Mouse (Mus musculus): ENCODE data around the gene Fam168a. TPM values are rescaled to one million over a fixed set of nuclear protein-coding genes. Genes with fewer than 3 reads are reported as not detected.

Fam168a gene
- total and polyA plus RNA-seq, 2 experiments from 2014 or later: 106 to 163 TPM

GRCm38 (mm10) chr7:100836657-100837056 is 130.2 kb downstream of the Fam168a start:
- DNase-seq (ENCODE audit: low spot score) (no peak), ATAC-seq (ENCODE audit: low FRiP score) (no peak)
- Histone ChIP-seq H3K4me2 (ENCODE audit: low read depth, low read length, poor library complexity, severe bottlenecking) (no peak overlapping the region), H3K27ac (ENCODE audit: low read depth, low read length) (no peak overlapping the region), H3K4me1 (ENCODE audit: insufficient read depth, low read length) (no peaks in the 10 kb centered on the region), H3K27me3 (ENCODE audit: insufficient read depth, low read length) (no peaks in the 10 kb centered on the region), H3K9ac (replicated peaks; ENCODE audit: low read length, poor library complexity, severe bottlenecking) (no peak overlapping the region), H3K36me3 (ENCODE audit: insufficient read depth, low read length) (peaks cover 47% of the 10 kb centered on the region), H3K9me3 (ENCODE audit: low read length) (no peaks in the 10 kb centered on the region), H3K4me3 (ENCODE audit: low read depth, low read length) (no peak overlapping the region)
- 93% methylated on average over 10 of the region's 10 CpGs for WGBS
- no peak for TF ChIP-seq CTCF (IDR thresholded peaks at IDR 0.05)

GRCm38 (mm10) chr7:100837701-100838100 is 131.3 kb downstream of the Fam168a start:
- no peak overlapping the region for H3K4me3 ChIP-seq (ENCODE audit: low read depth, low read length)
- WGBS: 62% methylated on average over 1 of the region's 1 CpGs
- no peak for DNase-seq (ENCODE audit: low spot score)
- H3K9ac ChIP-seq (replicated peaks; ENCODE audit: low read length, poor library complexity, severe bottlenecking): no peak overlapping the region
- H3K27ac ChIP-seq (ENCODE audit: low read depth, low read length): no peak overlapping the region
- no peaks in the 10 kb centered on the region for H3K27me3 ChIP-seq (ENCODE audit: insufficient read depth, low read length)
- ATAC-seq (ENCODE audit: low FRiP score): no peak
- no peaks in the 10 kb centered on the region for H3K9me3 ChIP-seq (ENCODE audit: low read length)
- peaks cover 47% of the 10 kb centered on the region for H3K36me3 ChIP-seq (ENCODE audit: insufficient read depth, low read length)
- TF ChIP-seq CTCF (IDR thresholded peaks at IDR 0.05): no peak
- no peaks in the 10 kb centered on the region for H3K4me1 ChIP-seq (ENCODE audit: insufficient read depth, low read length)
- H3K4me2 ChIP-seq (ENCODE audit: low read depth, low read length, poor library complexity, severe bottlenecking): no peak overlapping the region

GRCm38 (mm10) chr7:100839632-100840402 is 133.4 kb downstream of the Fam168a start:
- no peaks in the 10 kb centered on the region for H3K9me3 ChIP-seq (ENCODE audit: low read length)
- whole genome bisulfite sequencing: 77% methylated on average over 6 of the region's 6 CpGs
- TF ChIP-seq CTCF (IDR thresholded peaks at IDR 0.05): no peak
- no peak for DNase-seq (ENCODE audit: low spot score)
- no peak for ATAC-seq (ENCODE audit: low FRiP score)
- H3K27me3 ChIP-seq (ENCODE audit: insufficient read depth, low read length): no peaks in the 10 kb centered on the region
- H3K4me3 ChIP-seq (ENCODE audit: low read depth, low read length): no peak overlapping the region
- no peak overlapping the region for H3K9ac ChIP-seq (replicated peaks; ENCODE audit: low read length, poor library complexity, severe bottlenecking)
- H3K4me1 ChIP-seq (ENCODE audit: insufficient read depth, low read length): no peaks in the 10 kb centered on the region
- H3K4me2 ChIP-seq (ENCODE audit: low read depth, low read length, poor library complexity, severe bottlenecking): no peak overlapping the region
- peaks cover 37% of the 10 kb centered on the region for H3K36me3 ChIP-seq (ENCODE audit: insufficient read depth, low read length)
- no peak overlapping the region for H3K27ac ChIP-seq (ENCODE audit: low read depth, low read length)

GRCm38 (mm10) chr7:100840906-100841305 is 134.5 kb downstream of the Fam168a start:
- ATAC-seq (ENCODE audit: low FRiP score): no peak
- no peak for DNase-seq (ENCODE audit: low spot score)
- Histone ChIP-seq H3K36me3 (ENCODE audit: insufficient read depth, low read length) (peaks cover 28% of the 10 kb centered on the region), H3K4me2 (ENCODE audit: low read depth, low read length, poor library complexity, severe bottlenecking) (no peak overlapping the region), H3K27me3 (ENCODE audit: insufficient read depth, low read length) (no peaks in the 10 kb centered on the region), H3K9ac (replicated peaks; ENCODE audit: low read length, poor library complexity, severe bottlenecking) (no peak overlapping the region), H3K4me3 (ENCODE audit: low read depth, low read length) (no peak overlapping the region), H3K9me3 (ENCODE audit: low read length) (no peaks in the 10 kb centered on the region), H3K27ac (ENCODE audit: low read depth, low read length) (no peak overlapping the region), H3K4me1 (ENCODE audit: insufficient read depth, low read length) (no peaks in the 10 kb centered on the region)
- no peak for TF ChIP-seq CTCF (IDR thresholded peaks at IDR 0.05)
- WGBS: 98% methylated on average over 1 of the region's 1 CpGs

- TF ChIP-seq CTCF (IDR thresholded peaks at IDR 0.05): no peak
- Histone ChIP-seq H3K36me3 (ENCODE audit: insufficient read depth, low read length) (peaks cover 21% of the 10 kb centered on the region), H3K9me3 (ENCODE audit: low read length) (no peaks in the 10 kb centered on the region), H3K4me2 (ENCODE audit: low read depth, low read length, poor library complexity, severe bottlenecking) (no peak overlapping the region), H3K27me3 (ENCODE audit: insufficient read depth, low read length) (no peaks in the 10 kb centered on the region), H3K4me1 (ENCODE audit: insufficient read depth, low read length) (no peaks in the 10 kb centered on the region), H3K9ac (replicated peaks; ENCODE audit: low read length, poor library complexity, severe bottlenecking) (no peak overlapping the region), H3K27ac (ENCODE audit: low read depth, low read length) (no peak overlapping the region), H3K4me3 (ENCODE audit: low read depth, low read length) (no peak overlapping the region)
- WGBS: 90% methylated on average over 6 of the region's 6 CpGs
- no peak for DNase-seq (ENCODE audit: low spot score)
- ATAC-seq (ENCODE audit: low FRiP score): no peak
Observed at GRCm38 (mm10) chr7:100841608-100842007, 135.2 kb downstream of the Fam168a start.

- TF ChIP-seq CTCF (IDR thresholded peaks at IDR 0.05): no peak
- no peak for ATAC-seq (ENCODE audit: low FRiP score)
- WGBS: 93% methylated on average over 5 of the region's 5 CpGs
Observed at GRCm38 (mm10) chr7:100842175-100842574, 135.7 kb downstream of the Fam168a start.

More at GRCm38 (mm10) chr7:100842175-100842574, 135.7 kb downstream of the Fam168a start:
- H3K27ac ChIP-seq (ENCODE audit: low read depth, low read length): no peak overlapping the region
- DNase-seq (ENCODE audit: low spot score): no peak
- no peak overlapping the region for H3K4me2 ChIP-seq (ENCODE audit: low read depth, low read length, poor library complexity, severe bottlenecking)
- H3K27me3 ChIP-seq (ENCODE audit: insufficient read depth, low read length): no peaks in the 10 kb centered on the region
- H3K9me3 ChIP-seq (ENCODE audit: low read length): no peaks in the 10 kb centered on the region
- no peak overlapping the region for H3K4me3 ChIP-seq (ENCODE audit: low read depth, low read length)
- no peak overlapping the region for H3K9ac ChIP-seq (replicated peaks; ENCODE audit: low read length, poor library complexity, severe bottlenecking)
- H3K36me3 ChIP-seq (ENCODE audit: insufficient read depth, low read length): peaks cover 16% of the 10 kb centered on the region
- H3K4me1 ChIP-seq (ENCODE audit: insufficient read depth, low read length): no peaks in the 10 kb centered on the region

Data from midbrain, postnatal 0 days (tissue).